Mouse (Mus musculus): ENCODE data around the gene Ifrd2.

The Ifrd2 gene

GRCm38 (mm10) chr9:107575579-107576356 lies 11.7 kb upstream of the Ifrd2 start:
- DNase-seq (ENCODE audit: low read depth, low spot score), result peak; percentile 94

- peak; percentile 90 for DNase-seq (ENCODE audit: low read depth, low spot score)
Observed at GRCm38 (mm10) chr9:107576357-107577107, 10.9 kb upstream of the Ifrd2 start, which contains the start of gene Hyal1. Gene Hyal1, plus strand, starts transcription at chr9:107576927.

- no peak for DNase-seq (ENCODE audit: low read depth, low spot score)
Observed at GRCm38 (mm10) chr9:107577871-107578270, 9.6 kb upstream of the Ifrd2 start.

GRCm38 (mm10) chr9:107578587-107578986 lies 8.9 kb upstream of the Ifrd2 start, which contains the start of gene Naa80:
Gene Naa80, plus strand, starts transcription at chr9:107578887.
- DNase-seq (ENCODE audit: low read depth, low spot score), result no peak

- DNase-seq (ENCODE audit: low read depth, low spot score), result no peak
Observed at GRCm38 (mm10) chr9:107579023-107579900, 8.2 kb upstream of the Ifrd2 start.

GRCm38 (mm10) chr9:107580501-107581317 lies 6.7 kb upstream of the Ifrd2 start, which contains the start of gene Hyal3:
Gene Hyal3, plus strand, starts transcription at chr9:107580818.
- peak; percentile 94 for DNase-seq (ENCODE audit: low read depth, low spot score)

- no peak for DNase-seq (ENCODE audit: low read depth, low spot score)
Observed at GRCm38 (mm10) chr9:107581584-107581983, 5.9 kb upstream of the Ifrd2 start.

- DNase-seq (ENCODE audit: low read depth, low spot score), result no peak
Observed at GRCm38 (mm10) chr9:107582509-107583062, 4.9 kb upstream of the Ifrd2 start.

GRCm38 (mm10) chr9:107583174-107583573 lies 4.3 kb upstream of the Ifrd2 start:
- DNase-seq (ENCODE audit: low read depth, low spot score), result no peak

GRCm38 (mm10) chr9:107586504-107586903 lies 938 bp upstream of the Ifrd2 start:
- peak; percentile 46 for DNase-seq (ENCODE audit: low read depth, low spot score)

- no peak for DNase-seq (ENCODE audit: low read depth, low spot score)
Observed at GRCm38 (mm10) chr9:107587833-107588639, 594 bp downstream of the Ifrd2 start.

- no peak for DNase-seq (ENCODE audit: low read depth, low spot score)
Observed at GRCm38 (mm10) chr9:107590058-107590772, 2.8 kb downstream of the Ifrd2 start.

GRCm38 (mm10) chr9:107590773-107591060 lies 3.3 kb downstream of the Ifrd2 start:
- no peak for DNase-seq (ENCODE audit: low read depth, low spot score)

GRCm38 (mm10) chr9:107593101-107593976 lies 5.9 kb downstream of the Ifrd2 start:
- no peak for DNase-seq (ENCODE audit: low read depth, low spot score)

- DNase-seq (ENCODE audit: low read depth, low spot score), result peak; percentile 86
Observed at GRCm38 (mm10) chr9:107594281-107595062, 7.0 kb downstream of the Ifrd2 start.

GRCm38 (mm10) chr9:107596619-107597569 lies 9.5 kb downstream of the Ifrd2 start:
- no peak for DNase-seq (ENCODE audit: low read depth, low spot score)

All from R1 (cell line).